Mouse (Mus musculus) ES-E14 (cell line): ENCODE results near the gene Pou2f1. TPM values are rescaled to one million over a fixed set of nuclear protein-coding genes. Genes with fewer than 3 reads are reported as not detected.
A peak's percentile ranks its signal among the peaks of the same experiment; 100 is the strongest.

ENCODE experiments used
- DNase-seq: peaks from one replicate; pipeline ENCODE4 v3.0.0-alpha.2; 2013; ENCODE audit warnings: low read depth, low spot score
- H3K27ac ChIP-seq: 2 replicates; pipeline ENCODE4 v1.5.1; 2012; ENCODE audit warnings: low read depth, mild to moderate bottlenecking, low read length, moderate library complexity, mixed read lengths; ENCODE audit not compliant: poor library complexity, insufficient read depth, severe bottlenecking
- H3K36me3 ChIP-seq: 2 replicates; pipeline ENCODE4 v1.6.1; 2012; ENCODE audit warnings: mild to moderate bottlenecking, low read length, moderate library complexity, mixed read lengths; ENCODE audit not compliant: control insufficient read depth, poor library complexity, insufficient read depth, severe bottlenecking
- H3K4me1 ChIP-seq, 2 experiments: fragments of 150-350 bp in 1 of 2; sonication (generic) in 1 of 2; 2 replicates each; pipeline ENCODE4 v1.6.1; 2012; ENCODE audit warnings: low read length in 2 of 2, mild to moderate bottlenecking in 1 of 2, mixed read lengths in 1 of 2; ENCODE audit not compliant: control insufficient read depth in 2 of 2, insufficient read depth in 2 of 2, poor library complexity in 1 of 2
- H3K4me3 ChIP-seq, 2 experiments: fragments of 150-350 bp in 1 of 2; sonication (generic) in 1 of 2; 2 replicates each; pipeline ENCODE4 v1.5.1; 2012; ENCODE audit warnings: low read length in 2 of 2, low read depth in 1 of 2, mild to moderate bottlenecking in 1 of 2, mixed read lengths in 1 of 2; ENCODE audit not compliant: insufficient read depth in 1 of 2, poor library complexity in 1 of 2, severe bottlenecking in 1 of 2
- H3K9ac ChIP-seq: 2 replicates; pipeline ENCODE4 v1.6.1; 2012; ENCODE audit warnings: low read depth, mild to moderate bottlenecking, low read length, mixed read lengths; ENCODE audit not compliant: poor library complexity, insufficient read depth, severe bottlenecking
- H3K9me3 ChIP-seq: fragments of 150-350 bp; sonication (generic); 2 replicates; pipeline ENCODE4 v1.6.1; 2012; ENCODE audit warnings: low read depth, mild to moderate bottlenecking, low read length; ENCODE audit not compliant: control insufficient read depth, insufficient read depth
- CHD2 ChIP-seq: IDR thresholded peaks from 2 replicates; pipeline ENCODE4 v1.6.1; 2014; ENCODE audit warnings: mild to moderate bottlenecking, low read depth, low read length, inconsistent platforms
- HCFC1 ChIP-seq: IDR thresholded peaks from 2 replicates; pipeline ENCODE4 v1.6.1; 2012; ENCODE audit warnings: low read length, inconsistent platforms, borderline replicate concordance; ENCODE audit not compliant: insufficient read depth
- MAFK ChIP-seq: IDR thresholded peaks from 2 replicates; pipeline ENCODE4 v1.6.1; 2014; ENCODE audit warnings: mild to moderate bottlenecking, low read depth, low read length, inconsistent platforms; ENCODE audit not compliant: insufficient read depth
- ZC3H11A ChIP-seq: IDR thresholded peaks from 2 replicates; pipeline ENCODE4 v1.6.1; 2012; ENCODE audit warnings: low read depth, mild to moderate bottlenecking, inconsistent platforms, low read length, borderline replicate concordance
- ZNF384 ChIP-seq: IDR thresholded peaks from 2 replicates; pipeline ENCODE4 v1.6.1; 2012; ENCODE audit warnings: low read depth, low read length, inconsistent platforms
- in situ Hi-C, 2 experiments: fragments of 600-800 bp; cut with MboI; formaldehyde crosslinking; loops; one replicate each; pipeline ENCODE4 v1.15.1; 2025; ENCODE audit warnings: low sequenced_read_pairs in 2 of 2, inconsistent platforms in 1 of 2; ENCODE audit not compliant: unreplicated experiment in 2 of 2
- total RNA-seq: library from RNA; depleted of rRNA; stranded (reverse); fragments of 300-350 nt; gene quantifications from 2 replicates; pipeline ENCODE4 v1.2.3, GENCODE M21; 2012

Gene Pou2f1
- total RNA-seq, 1 experiment, result 37.9 TPM

DNA sequence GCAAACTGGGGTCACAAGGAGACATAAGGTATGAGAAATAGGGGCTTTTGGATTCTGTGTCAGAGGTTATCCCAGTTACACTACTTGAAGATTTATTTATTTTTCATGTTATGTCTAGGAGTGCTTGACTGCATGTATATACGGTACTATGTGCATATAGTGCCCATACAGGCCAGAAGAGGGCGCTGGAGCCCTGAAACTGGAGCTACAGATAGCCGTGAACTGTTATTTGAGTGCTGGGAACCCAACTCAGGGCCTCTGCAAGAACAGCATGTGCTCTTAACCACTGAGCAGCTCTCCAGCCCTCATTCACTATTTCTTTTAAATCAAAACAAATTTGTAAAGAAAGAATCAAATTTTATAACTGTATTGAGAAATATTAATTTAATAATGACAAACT, 81.5 kb downstream of the Pou2f1 start:
- TF ChIP-seq HCFC1 (no peak), ZNF384 (no peak), MAFK (no peak), CHD2 (no peak), ZC3H11A (no peak)
- no peak overlapping the region for H3K4me3 ChIP-seq
- H3K9ac ChIP-seq, result no peak overlapping the region
- peaks cover 3% of the 10 kb centered on the region for H3K36me3 ChIP-seq
- DNase-seq, result peak; percentile 13
- in situ Hi-C loops, result no loop called here
- no peak overlapping the region for H3K27ac ChIP-seq
- H3K4me1 ChIP-seq, result no peaks in the 10 kb centered on the region
- no peaks in the 10 kb centered on the region for H3K9me3 ChIP-seq

DNA sequence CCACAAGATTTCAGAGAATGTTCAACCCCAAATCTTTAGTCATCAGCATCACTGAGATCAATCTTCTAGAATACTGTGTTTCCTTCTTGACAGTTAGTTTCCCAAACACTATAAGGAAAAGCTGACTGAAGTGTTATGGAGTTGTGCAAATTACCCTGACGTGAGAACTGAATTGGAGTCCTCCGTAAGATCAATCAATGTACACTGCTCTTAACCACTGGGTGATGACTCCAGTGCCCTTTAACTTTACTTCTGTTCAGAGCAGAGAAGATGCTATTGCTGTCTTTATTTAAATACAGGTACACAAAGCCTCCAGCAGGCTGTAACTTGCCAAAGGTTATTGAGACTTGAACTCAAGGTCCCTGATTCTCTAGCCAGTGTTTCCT, 88.1 kb downstream of the Pou2f1 start:
- Histone ChIP-seq H3K4me1 (no peaks in the 10 kb centered on the region), H3K36me3 (peaks cover 9% of the 10 kb centered on the region), H3K9ac (no peak overlapping the region), H3K27ac (no peak overlapping the region), H3K9me3 (no peaks in the 10 kb centered on the region), H3K4me3 (no peak overlapping the region)
- TF ChIP-seq ZC3H11A, result no peak
- TF ChIP-seq ZNF384, result no peak
- TF ChIP-seq HCFC1, result no peak
- TF ChIP-seq MAFK, result no peak
- TF ChIP-seq CHD2, result no peak
- in situ Hi-C loops, result no loop called here
- no peak for DNase-seq

GRCm38 (mm10) chr1:165913720-165914415, 88.6 kb downstream of the Pou2f1 start:
- no peak overlapping the region for H3K4me3 ChIP-seq
- no peak overlapping the region for H3K27ac ChIP-seq
- no peaks in the 10 kb centered on the region for H3K9me3 ChIP-seq
- in situ Hi-C loops, result no loop called here
- DNase-seq, result no peak
- no peak overlapping the region for H3K9ac ChIP-seq
- H3K4me1 ChIP-seq, result no peaks in the 10 kb centered on the region
- TF ChIP-seq ZNF384, result no peak
- TF ChIP-seq CHD2, result no peak
- no peak for TF ChIP-seq HCFC1
- TF ChIP-seq MAFK, result no peak
- TF ChIP-seq ZC3H11A, result no peak
- peaks cover 9% of the 10 kb centered on the region for H3K36me3 ChIP-seq

GRCm38 (mm10) chr1:165909471-165909870, 93.0 kb downstream of the Pou2f1 start:
- Histone ChIP-seq H3K9me3 (no peaks in the 10 kb centered on the region), H3K4me1 (no peaks in the 10 kb centered on the region), H3K4me3 (no peak overlapping the region), H3K9ac (no peak overlapping the region), H3K36me3 (peaks cover 8% of the 10 kb centered on the region), H3K27ac (no peak overlapping the region)
- DNase-seq, result no peak
- in situ Hi-C loops, result no loop called here
- TF ChIP-seq ZNF384, result no peak

GRCm38 (mm10) chr1:165908806-165909205, 93.7 kb downstream of the Pou2f1 start:
- no peak for DNase-seq
- peaks cover 8% of the 10 kb centered on the region for H3K36me3 ChIP-seq
- no peak overlapping the region for H3K4me3 ChIP-seq
- H3K9me3 ChIP-seq, result no peaks in the 10 kb centered on the region
- in situ Hi-C loops, result no loop called here
- no peak overlapping the region for H3K9ac ChIP-seq
- H3K4me1 ChIP-seq, result no peaks in the 10 kb centered on the region
- H3K27ac ChIP-seq, result no peak overlapping the region
- TF ChIP-seq HCFC1 (no peak), CHD2 (no peak), ZC3H11A (no peak), ZNF384 (no peak), MAFK (no peak)
